Mouse (Mus musculus): ENCODE measurements around the gene Card11.

The Card11 gene

GRCm38 (mm10) chr5:141013465-141013864, 13.1 kb upstream of the Card11 start:
- TF ChIP-seq GATA4 (IDR thresholded peaks at IDR 0.05; ENCODE audit: insufficient replicate concordance, low read length): no peak

- no peak for TF ChIP-seq GATA4 (IDR thresholded peaks at IDR 0.05; ENCODE audit: insufficient replicate concordance, low read length)
Observed at GRCm38 (mm10) chr5:141005491-141005890, 5.1 kb upstream of the Card11 start.

GRCm38 (mm10) chr5:141004078-141004763, 3.8 kb upstream of the Card11 start:
- no peak for TF ChIP-seq GATA4 (IDR thresholded peaks at IDR 0.05; ENCODE audit: insufficient replicate concordance, low read length)

GRCm38 (mm10) chr5:140999178-140999672, 1.2 kb downstream of the Card11 start:
- TF ChIP-seq GATA4 (IDR thresholded peaks at IDR 0.05; ENCODE audit: insufficient replicate concordance, low read length): no peak

- TF ChIP-seq GATA4 (IDR thresholded peaks at IDR 0.05; ENCODE audit: insufficient replicate concordance, low read length): no peak
Observed at GRCm38 (mm10) chr5:140997767-140998166, 2.6 kb downstream of the Card11 start.

GRCm38 (mm10) chr5:140992093-140993070, 8.0 kb downstream of the Card11 start:
- TF ChIP-seq GATA4 (IDR thresholded peaks at IDR 0.05; ENCODE audit: insufficient replicate concordance, low read length): no peak

GRCm38 (mm10) chr5:140985311-140986050, 14.9 kb downstream of the Card11 start:
- TF ChIP-seq GATA4 (IDR thresholded peaks at IDR 0.05; ENCODE audit: insufficient replicate concordance, low read length): no peak

- TF ChIP-seq GATA4 (IDR thresholded peaks at IDR 0.05; ENCODE audit: insufficient replicate concordance, low read length): no peak
Observed at GRCm38 (mm10) chr5:140981370-140981805, 19.0 kb downstream of the Card11 start.

GRCm38 (mm10) chr5:140980783-140981182, 19.6 kb downstream of the Card11 start:
- TF ChIP-seq GATA4 (IDR thresholded peaks at IDR 0.05; ENCODE audit: insufficient replicate concordance, low read length): no peak

- no peak for TF ChIP-seq GATA4 (IDR thresholded peaks at IDR 0.05; ENCODE audit: insufficient replicate concordance, low read length)
Observed at GRCm38 (mm10) chr5:140980051-140980450, 20.3 kb downstream of the Card11 start.

GRCm38 (mm10) chr5:140962945-140963344, 37.4 kb downstream of the Card11 start:
- TF ChIP-seq GATA4 (IDR thresholded peaks at IDR 0.05; ENCODE audit: insufficient replicate concordance, low read length): no peak

- TF ChIP-seq GATA4 (IDR thresholded peaks at IDR 0.05; ENCODE audit: insufficient replicate concordance, low read length): no peak
Observed at GRCm38 (mm10) chr5:140960732-140961131, 39.6 kb downstream of the Card11 start.

GRCm38 (mm10) chr5:140959160-140959559, 41.2 kb downstream of the Card11 start:
- TF ChIP-seq GATA4 (IDR thresholded peaks at IDR 0.05; ENCODE audit: insufficient replicate concordance, low read length): no peak

- TF ChIP-seq GATA4 (IDR thresholded peaks at IDR 0.05; ENCODE audit: insufficient replicate concordance, low read length): no peak
Observed at GRCm38 (mm10) chr5:140957106-140957505, 43.3 kb downstream of the Card11 start.

- no peak for TF ChIP-seq GATA4 (IDR thresholded peaks at IDR 0.05; ENCODE audit: insufficient replicate concordance, low read length)
Observed at GRCm38 (mm10) chr5:140955666-140956065, 44.7 kb downstream of the Card11 start.
